Mouse (Mus musculus): ENCODE data around the gene Efhc1.

DNA sequence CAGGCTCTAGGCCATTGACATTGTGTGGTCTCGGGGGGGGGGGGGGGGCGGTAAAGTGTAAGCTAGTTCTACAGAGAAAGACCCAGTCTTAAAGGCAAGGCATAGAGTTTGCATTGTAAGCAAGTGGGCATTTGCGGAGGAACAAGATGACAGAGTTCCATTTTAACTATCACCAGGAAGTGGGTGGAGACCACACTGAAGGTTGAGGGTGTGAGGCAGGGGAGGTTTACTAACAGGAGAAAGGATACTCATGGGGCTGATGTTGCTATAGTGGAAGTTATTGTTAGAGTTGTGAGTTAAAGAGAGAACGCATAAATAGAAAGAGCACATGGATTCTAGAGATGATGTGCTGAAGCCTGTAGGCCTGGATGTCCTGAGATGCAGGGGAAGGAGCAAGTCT, 25.1 kb upstream of the Efhc1 start:
- TF ChIP-seq CTCF (IDR thresholded peaks at IDR 0.05; ENCODE audit: borderline replicate concordance, extremely low read depth, insufficient read depth, insufficient read length) (no peak), POLR2A (IDR thresholded peaks at IDR 0.05; ENCODE audit: borderline replicate concordance, extremely low read depth, insufficient read depth, insufficient read length, poor library complexity, severe bottlenecking) (no peak)

All from brain, embryonic 14.5 days (tissue).